Mouse (Mus musculus) lung, adult 18-20 months (tissue): ENCODE measurements around the gene Ctrc.
A peak's percentile ranks its signal among the peaks of the same experiment; 100 is the strongest.

Experiments
- DNase-seq, 2 experiments: peaks; one replicate each; pipeline ENCODE4 v3.0.0; 2022; ENCODE audit warnings: mixed read lengths in 2 of 2

Gene Ctrc

DNA sequence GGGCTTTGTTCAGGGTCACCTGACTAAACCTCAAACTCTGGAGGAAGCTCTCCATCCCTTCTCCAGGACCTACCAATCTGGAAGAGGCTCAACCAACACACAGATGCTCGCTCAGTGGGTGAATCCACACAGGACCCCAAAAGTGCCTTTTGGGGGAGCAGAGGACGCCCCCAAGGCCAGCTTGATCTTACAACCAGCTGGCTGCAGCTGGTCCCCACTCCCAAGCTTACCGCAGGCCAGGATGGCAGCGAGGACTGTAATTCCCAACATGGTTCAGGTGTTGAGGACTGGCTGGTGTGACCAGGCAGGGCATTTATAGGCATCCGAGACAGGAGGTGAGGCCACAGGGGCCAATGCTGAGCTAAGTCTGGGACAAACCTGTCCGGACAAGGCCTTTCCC is at the start of gene Ctrc:
Gene Ctrc, minus strand, starts transcription at position 361 of the 400 bp plus-strand sequence.
- no peak for DNase-seq

DNA sequence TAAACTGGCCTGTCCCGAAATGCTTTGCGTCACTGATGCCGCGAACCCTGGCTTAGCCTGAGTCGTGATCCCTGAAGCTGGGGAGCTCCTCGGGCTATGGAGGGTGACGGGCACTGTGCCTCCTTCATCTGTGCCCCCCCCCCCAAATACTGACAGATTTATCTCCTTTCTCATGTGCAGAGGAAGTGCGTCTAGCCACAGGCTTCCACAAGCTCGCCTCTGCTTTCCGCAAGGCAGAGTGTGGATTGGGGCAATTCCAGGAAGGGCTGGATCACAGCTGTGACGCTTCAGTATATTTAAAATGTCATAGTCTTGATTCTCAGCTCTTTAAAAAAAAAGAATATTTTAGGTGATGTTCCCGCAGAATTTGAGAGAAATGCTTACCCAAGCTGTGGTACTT is 49.6 kb upstream of the Ctrc start:
- DNase-seq = no peak

DNA sequence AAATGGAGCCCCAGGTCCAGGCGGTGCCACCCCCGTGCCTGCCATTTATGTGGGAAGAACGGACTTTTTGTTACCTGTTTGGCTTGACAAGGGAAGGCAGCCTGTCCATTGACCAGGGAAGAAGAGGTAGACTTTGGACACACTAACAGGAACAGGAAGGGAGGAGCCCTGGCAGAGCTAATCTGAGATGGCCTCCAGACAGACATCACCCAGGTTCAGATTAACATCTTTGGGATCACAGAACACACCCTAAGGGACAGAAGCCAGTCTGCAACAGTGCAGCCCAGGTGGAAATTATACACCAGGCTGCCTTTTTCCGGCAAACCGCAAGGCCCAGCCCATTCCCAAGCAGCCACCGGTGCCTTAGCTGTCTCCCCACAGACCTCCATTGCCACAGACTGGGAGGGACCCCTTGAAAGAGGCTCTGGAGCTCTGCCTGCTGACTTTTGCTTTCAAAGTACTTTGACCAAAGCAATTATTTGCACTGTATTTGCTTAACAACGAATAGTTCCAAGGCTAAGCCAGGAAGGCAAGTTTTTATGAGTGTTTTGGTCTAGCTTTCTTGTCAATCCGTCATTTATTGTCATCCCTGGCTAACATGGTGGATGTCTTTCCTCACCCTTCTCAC is 47.1 kb upstream of the Ctrc start:
- DNase-seq = no peak

DNA sequence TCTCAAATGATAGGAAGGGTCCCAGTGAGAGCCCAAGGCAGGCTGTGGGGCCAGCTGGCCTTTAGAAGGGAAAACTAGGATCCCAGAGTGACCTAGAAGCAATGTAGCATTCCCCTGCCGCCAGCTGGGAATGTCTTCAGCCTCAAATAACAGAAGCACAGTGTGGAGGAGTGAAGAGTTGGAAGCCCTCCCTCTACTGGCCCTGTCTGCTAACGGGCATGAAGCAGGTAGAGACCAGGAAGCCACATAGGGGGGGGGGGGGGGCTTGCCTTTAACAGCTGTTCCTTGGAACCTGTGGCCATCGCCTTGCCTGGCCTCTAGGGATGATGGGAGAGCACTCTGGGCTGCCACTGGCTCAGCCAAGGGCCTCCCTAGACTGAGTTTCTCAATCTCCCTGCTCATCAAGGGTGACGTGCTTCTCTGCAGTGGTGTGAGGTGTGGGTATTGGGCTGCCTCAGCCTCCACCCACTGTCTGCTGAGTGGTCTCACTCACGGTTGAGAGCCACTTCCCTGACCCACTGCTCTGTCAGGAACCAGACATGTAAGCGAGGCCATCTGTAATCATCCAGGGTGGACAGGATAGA is 40.3 kb upstream of the Ctrc start:
- DNase-seq = no peak

- no peak for DNase-seq
These were observed 39.3 kb upstream of the Ctrc start for GRCm38 (mm10) chr4:141885451-141885850.

GRCm38 (mm10) chr4:141882858-141883257 is 36.7 kb upstream of the Ctrc start:
- no peak for DNase-seq

DNA sequence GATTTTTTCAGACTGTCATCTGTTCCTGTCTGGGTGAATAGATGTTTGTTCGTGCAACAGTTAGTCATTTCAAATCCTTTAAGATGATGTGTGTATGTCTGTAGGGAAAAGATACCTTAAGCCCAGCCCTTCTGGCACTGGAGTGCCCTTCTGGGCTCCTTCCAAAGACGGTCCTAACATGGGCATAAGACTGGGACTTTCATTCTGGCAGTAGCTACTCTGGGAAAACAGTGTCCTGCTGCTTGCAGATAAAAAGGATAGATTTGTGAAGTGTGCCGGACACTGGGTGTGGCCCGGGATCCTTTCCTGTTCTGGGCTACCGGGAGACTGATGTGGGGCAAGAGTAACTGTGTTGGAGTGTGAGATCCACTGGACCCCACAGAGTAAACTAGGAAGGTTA is 35.8 kb upstream of the Ctrc start:
- peak in 1 of 2 experiments; percentile 61 for DNase-seq

DNA sequence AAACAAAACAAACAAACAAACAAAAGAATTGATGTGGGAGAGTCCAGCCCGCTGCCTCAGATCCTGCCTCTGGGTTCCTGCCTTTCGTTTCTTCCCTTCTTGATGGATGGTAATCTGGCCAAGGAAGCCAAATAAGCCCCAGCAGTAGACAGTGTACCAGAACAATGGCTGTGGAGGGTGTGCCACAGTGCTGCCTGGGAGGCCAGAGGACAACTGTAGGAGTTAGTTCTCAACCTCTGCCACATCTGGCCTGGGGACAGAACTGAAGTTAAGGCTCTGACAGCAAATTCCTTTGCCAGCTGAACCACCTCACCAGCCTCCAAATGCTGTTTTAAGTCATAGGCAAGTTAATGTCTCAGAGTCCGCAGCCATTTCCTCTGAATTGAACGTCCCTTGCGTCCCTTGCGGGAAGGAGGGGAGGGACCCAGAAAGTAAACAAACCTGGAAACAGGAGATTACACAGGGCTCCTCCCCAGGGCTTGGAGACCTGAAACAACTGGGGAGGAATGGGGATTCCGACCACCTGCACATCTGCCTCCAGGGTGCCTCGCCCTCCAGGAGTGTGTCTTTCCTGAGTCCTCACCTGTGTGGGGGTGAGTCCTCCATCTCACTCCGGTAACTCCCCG is 35.2 kb upstream of the Ctrc start:
- DNase-seq = no peak

- DNase-seq = no peak
These were observed 33.7 kb upstream of the Ctrc start for GRCm38 (mm10) chr4:141879875-141880274.

DNA sequence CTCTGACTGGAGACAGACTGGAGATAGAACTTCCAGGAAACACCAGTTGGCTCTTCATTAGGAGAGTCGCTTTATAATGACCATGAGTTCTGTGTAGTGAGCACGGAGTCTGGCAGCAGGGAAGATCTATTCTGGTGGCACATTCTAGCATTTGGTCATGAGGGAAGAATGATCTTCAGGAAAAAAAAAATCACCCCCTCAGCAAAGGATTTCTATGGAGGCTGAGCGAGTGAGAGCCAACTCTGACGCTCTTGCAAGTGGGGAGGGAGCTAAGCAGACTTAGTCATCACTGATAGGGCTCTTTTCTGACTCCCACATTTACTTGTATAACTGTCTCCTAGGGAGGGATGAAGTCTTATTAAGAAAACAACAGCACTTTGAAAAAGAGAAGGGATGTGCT is 32.9 kb upstream of the Ctrc start:
- no peak for DNase-seq

- peak in 1 of 2 experiments; percentile 40 for DNase-seq
These were observed 32.5 kb upstream of the Ctrc start for GRCm38 (mm10) chr4:141878621-141879020.

DNA sequence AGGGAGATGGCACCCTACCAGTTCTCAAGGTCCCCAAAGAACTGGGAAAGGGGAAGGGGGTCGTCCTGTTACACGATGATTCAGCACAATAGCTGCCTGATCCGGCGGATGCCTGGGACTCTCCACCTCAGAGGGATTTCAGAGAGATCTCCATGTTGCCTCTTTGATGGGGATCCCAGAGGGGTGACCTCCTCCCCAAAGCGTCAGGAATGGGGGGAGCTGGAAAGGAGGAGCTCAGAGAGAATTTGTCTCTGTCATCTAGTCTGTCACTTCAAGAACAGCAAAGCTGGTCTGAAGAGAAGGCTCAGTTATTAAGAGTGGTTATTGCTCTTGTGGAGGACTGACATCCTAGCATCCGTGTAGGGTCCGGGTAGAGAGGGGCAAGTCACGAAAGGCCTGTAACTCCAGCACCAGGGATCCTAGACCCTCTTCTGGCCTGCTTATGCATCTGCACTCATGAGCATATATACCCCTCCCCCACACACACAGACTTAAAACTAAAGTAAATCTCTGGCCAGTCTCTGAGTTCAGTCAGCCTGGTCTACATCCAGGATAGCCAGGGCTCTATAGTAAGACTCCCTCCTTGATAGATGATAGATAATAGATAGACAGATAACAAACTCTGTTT is 29.4 kb upstream of the Ctrc start:
- no peak for DNase-seq

DNA sequence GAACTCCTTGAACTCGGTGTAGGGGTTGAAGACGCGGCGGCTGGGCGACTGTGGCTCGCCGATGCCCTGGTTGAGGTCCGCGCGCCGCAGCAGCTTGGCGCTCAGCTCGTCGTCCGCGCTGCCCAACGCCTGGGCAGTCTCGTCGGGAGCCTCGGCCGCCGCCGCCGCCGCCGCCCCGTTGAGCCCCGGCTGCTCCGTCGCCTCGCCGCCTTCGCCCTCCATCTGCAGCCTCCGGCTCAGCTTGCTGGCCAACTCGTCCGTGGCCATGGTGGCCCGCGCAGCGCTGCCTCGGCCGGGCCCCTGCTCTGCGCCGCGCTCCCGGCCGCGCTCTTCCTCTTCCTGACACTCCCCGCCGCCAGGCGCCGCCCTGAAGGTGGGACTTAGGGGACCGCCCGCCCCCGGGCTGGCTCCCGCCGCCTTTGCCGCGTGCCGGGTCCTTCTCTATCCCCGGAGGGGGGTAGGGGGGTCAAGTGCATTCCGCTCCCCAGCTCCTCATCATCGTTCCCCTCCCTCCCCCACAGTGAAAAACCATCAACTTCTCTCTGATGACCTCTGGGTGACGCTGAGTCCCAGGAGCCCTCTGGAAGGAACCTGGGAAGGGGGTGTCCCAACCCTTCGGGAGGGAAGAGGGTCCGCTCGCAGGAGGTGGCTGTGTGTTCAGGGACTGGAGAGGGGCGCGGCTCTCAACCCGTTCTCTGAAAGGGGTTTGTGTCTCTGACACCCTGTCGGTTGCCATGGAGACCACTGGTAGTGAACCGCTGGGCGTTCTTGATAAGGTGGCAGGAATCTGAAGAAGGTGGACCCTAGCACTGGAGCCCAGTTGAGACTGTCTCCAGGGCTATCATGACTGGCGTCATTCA is 28.7 kb upstream of the Ctrc start, which contains the start of gene Efhd2:
Gene Efhd2, minus strand, starts transcription at position 320 of the 860 bp plus-strand sequence.
- DNase-seq = peak; percentile 85 to 91

DNA sequence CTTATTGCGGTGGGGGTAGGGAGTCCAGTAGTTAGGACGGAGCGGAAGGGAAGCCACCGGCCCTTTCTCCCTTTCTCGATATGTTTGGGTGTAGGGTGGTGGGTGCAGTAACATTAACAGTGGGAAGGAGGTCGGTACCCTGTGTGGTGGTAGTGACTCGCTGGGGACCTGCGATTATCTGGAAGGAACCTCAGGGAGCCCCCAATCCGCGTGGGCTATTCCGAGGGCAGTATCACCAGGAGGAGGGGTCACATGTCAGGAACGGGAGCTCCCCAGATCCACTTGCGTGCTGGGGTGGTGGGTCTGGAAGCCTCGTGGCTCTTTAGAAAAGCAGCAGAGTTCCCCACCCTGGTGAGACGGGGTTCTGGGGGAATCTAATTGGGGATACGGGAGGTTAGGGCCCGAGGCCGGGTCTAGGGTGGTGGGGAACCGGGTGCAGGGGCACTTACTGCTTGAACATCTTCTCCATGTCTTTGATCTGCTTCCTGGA is 28.0 kb upstream of the Ctrc start:
- DNase-seq = no peak

GRCm38 (mm10) chr4:141872977-141873376 is 26.8 kb upstream of the Ctrc start:
- peak; percentile 32 to 46 for DNase-seq

GRCm38 (mm10) chr4:141871909-141872308 is 25.8 kb upstream of the Ctrc start:
- peak; percentile 40 to 50 for DNase-seq

GRCm38 (mm10) chr4:141871333-141871725 is 25.2 kb upstream of the Ctrc start:
- no peak for DNase-seq

DNA sequence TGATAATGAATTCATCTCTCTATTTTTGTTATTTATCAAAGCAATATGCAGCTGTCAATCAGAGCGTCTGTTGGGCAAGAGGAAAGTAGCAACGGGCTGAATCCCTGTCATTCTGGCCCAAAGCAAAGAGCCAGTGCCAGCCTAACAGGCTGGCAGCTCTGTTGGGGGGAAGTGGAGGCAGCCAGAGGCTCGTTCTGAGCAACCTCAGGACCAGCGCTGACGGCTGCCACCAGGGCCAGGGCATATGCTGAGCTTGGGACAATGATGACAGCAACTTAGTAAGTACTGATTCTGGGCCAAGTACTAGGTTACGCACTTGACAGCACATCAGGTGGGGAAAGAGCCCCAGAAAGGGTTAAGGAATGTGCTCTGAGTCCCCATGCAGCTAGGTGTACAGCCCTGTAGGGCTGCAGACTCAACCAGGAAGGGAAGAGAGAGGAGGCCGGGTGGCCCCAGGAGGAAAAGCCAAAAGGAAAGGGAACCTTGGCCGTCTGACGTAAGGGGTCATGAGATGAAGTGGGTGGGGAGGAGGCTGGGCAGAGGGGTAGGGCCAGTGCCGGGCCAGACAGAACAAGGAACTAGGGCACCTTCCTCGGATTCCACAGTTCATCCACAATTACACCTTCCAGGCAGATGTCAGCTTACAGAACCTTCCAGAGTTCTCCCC is 24.6 kb upstream of the Ctrc start:
- peak; percentile 86 to 88 for DNase-seq

DNA sequence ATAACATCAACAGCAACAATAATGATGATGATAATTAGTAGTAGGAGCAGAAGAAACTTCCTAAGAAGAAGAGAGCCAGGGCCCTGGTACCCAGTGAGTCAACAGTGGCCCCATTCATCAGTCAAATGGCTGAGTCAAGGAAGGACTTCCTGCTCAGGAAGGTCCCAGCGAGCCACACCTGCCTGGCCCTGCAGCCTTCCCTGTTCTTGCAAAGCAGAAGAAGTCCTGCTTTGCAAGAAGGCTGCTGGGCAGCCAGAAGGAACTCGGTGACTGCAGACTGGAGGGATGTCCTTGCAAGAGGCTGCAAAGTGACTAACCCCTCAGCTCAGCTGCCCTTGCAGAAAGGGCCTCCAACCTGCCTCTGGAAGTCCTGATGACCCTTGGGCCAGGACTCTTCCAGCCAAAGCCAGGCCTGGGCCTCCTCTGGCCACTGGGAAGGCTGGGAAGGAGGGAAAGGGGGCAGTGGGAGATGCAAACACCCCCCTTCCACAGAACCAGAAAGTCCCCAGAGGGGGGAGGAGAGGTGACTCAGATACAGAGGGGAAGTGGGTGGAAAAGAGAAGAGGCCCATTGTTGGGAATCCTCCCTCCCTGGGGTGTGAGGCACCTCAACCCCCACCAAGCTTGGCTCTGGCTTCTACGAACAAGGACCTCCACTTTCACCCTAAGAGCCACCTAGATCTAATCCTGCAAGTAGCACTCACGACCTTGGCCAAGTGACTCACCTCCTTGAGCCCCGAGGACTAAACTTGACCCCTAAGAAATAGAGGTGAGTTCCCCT is 23.5 kb upstream of the Ctrc start:
- peak; percentile 47 to 61 for DNase-seq

- DNase-seq = no peak
These were observed 21.9 kb upstream of the Ctrc start for GRCm38 (mm10) chr4:141868051-141868450.

DNA sequence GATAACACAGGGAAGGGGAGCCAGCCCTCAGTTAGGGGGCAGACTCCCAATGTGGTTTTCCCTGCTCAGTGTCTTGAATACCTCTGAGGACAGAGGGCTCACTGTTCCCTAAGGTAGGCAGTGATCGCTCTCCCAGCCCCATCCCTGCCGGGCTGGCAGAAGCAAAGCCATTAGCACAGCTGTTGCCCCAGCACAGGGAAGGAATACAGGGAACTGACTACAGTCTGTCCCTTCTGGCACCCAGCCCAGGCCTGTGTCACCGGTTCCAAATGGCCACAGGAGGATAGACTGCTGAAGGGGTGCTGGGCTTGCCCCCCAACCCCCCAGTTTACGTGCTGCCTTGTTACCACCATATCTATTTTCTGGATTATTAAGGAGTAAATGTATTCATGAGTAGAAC is 21.3 kb upstream of the Ctrc start:
- DNase-seq = peak; percentile 50 to 52
